Mouse (Mus musculus) intestine, embryonic 14.5 days (tissue): ENCODE results near the gene Angpt4. TPM values are rescaled to one million over a fixed set of nuclear protein-coding genes. Genes with fewer than 3 reads are reported as not detected.

ENCODE experiments used
- ATAC-seq: fragments of 200-750 bp; cut with Nextera tagmentation; replicated peaks from 2 replicates; pipeline ENCODE4 v1.8.0; 2017; ENCODE audit warnings: low read depth, moderate number of reproducible peaks, moderate TSS enrichment, moderate library complexity; ENCODE audit not compliant: low FRiP score, low TSS enrichment
- DNase-seq: peaks from one replicate; pipeline ENCODE4 v3.0.0-alpha.2; 2018; ENCODE audit warnings: low spot score
- H3K27ac ChIP-seq: fragments of 300-500 bp; sonication (generic); 2 replicates; pipeline ENCODE4 v1.5.1; 2014; ENCODE audit warnings: low read depth, mild to moderate bottlenecking, control low read depth
- H3K27me3 ChIP-seq: fragments of 300-500 bp; sonication (generic); replicated peaks from 2 replicates; pipeline ENCODE4 v1.6.1; 2014; ENCODE audit warnings: low read length, control low read depth; ENCODE audit not compliant: control insufficient read depth, insufficient read depth
- H3K36me3 ChIP-seq: fragments of 300-500 bp; sonication (generic); 2 replicates; pipeline ENCODE4 v1.6.1; 2014; ENCODE audit warnings: low read length, control low read depth; ENCODE audit not compliant: control insufficient read depth, insufficient read depth
- H3K4me1 ChIP-seq: fragments of 300-500 bp; sonication (generic); replicated peaks from 2 replicates; pipeline ENCODE4 v1.6.1; 2014; ENCODE audit warnings: low read length, control low read depth, mixed read lengths; ENCODE audit not compliant: control insufficient read depth, insufficient read depth
- H3K4me2 ChIP-seq: fragments of 300-500 bp; sonication (generic); 2 replicates; pipeline ENCODE4 v1.6.1; 2014; ENCODE audit warnings: low read length
- H3K4me3 ChIP-seq: fragments of 300-500 bp; sonication (generic); 2 replicates; pipeline ENCODE4 v1.5.1; 2014; ENCODE audit warnings: low read depth, low read length, control low read depth, mixed read lengths
- H3K9ac ChIP-seq: fragments of 300-500 bp; sonication (generic); 2 replicates; pipeline ENCODE4 v1.6.1; 2014; ENCODE audit warnings: mild to moderate bottlenecking, low read length
- H3K9me3 ChIP-seq: fragments of 300-500 bp; sonication (generic); 2 replicates; pipeline ENCODE4 v1.6.1; 2016; ENCODE audit warnings: low read length, control low read depth; ENCODE audit not compliant: control insufficient read depth
- WGBS: fragments of 180-500 bp; shearing (Covaris S2); extraction: QIAGEN DNeasy Blood & Tissue Kit; methylation state at CpG from one replicate; pipeline ENCODE4 v1.1.7; 2014; 5-methylcytosine and 5-hydroxymethylcytosine counted together
- polyA plus RNA-seq: library from polyadenylated mRNA; unstranded; fragments of >200 nt; fragmentation: Nextera tagmentation; extraction: Ambion mirVana; gene quantifications from 2 replicates; pipeline ENCODE4 v1.2.1, GENCODE M21; 2014

The Angpt4 gene
- 1.2 and 1.3 TPM in 2 replicates for polyA plus RNA-seq

DNA sequence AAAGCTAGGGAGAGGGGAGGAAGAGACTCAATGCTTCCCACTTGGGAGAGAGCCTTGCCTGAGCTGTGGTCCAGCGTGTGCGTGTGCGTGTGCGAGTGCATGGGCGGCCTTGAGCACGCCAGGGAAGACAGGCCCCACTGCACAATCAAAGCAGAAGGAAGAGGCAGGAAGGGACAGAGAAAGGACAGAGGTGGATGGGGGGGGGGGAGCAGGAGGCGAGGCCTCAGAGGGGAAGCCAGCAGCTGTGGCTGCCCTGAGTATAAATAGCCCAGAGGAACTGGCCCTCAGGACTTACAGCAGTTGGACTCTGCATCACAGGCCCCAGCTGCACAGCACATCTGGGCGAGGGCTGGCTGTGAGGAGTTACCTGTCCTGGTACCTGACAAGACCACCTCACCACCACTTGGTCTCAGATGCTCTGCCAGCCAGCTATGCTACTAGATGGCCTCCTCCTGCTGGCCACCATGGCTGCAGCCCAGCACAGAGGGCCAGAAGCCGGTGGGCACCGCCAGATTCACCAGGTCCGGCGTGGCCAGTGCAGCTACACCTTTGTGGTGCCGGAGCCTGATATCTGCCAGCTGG, at the start of gene Angpt4:
Gene Angpt4, plus strand, starts transcription at position 292 of the 582 bp plus-strand sequence.
- Histone ChIP-seq H3K4me3 (no peak within 1 kb of the TSS), H3K4me1 (peaks cover 12% of the 10 kb centered on the region), H3K9me3 (no peaks in the 10 kb centered on the region), H3K4me2 (no peak within 1 kb of the TSS), H3K9ac (no peak within 1 kb of the TSS), H3K27ac (peak within 1 kb of the TSS; percentile 62; the same call in 1 of the 2 replicates), H3K36me3 (no peaks in the 10 kb centered on the region), H3K27me3 (no peaks in the 10 kb centered on the region)
- DNase-seq = no peak
- 56% methylated on average over 12 of the region's 13 CpGs for WGBS
- ATAC-seq = no peak

DNA sequence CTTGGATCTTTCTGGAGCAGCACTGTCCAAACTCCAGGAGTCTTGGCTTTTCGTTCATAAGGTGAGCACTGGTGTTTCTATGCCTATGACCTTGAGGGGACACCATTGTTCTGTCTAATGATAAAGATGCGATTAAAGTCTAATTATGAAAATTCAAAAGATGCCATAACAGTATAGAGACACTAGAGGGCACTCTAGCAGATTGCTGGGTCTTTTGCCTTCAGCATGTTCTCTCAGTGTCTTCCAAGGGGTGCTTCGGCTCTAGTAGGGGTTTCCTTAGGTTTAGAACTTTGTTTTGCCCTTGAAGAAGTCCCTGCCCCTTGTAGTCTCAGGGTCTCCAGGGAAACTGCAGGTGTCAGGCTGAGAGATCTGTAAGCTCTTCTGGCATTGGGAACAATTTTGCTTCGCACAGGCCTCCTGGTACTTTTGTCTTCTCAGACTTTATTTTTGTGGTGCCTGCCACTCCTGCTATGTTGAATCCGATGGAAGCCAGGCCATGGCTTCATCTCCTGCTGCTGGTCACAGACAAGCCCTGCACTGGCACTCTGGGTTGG, 48.7 kb upstream of the Angpt4 start:
- Histone ChIP-seq H3K4me3 (no peak overlapping the region), H3K27me3 (no peaks in the 10 kb centered on the region), H3K9me3 (no peaks in the 10 kb centered on the region), H3K4me1 (no peaks in the 10 kb centered on the region), H3K27ac (no peak overlapping the region), H3K9ac (no peak overlapping the region), H3K36me3 (no peaks in the 10 kb centered on the region), H3K4me2 (no peak overlapping the region)
- WGBS = 57% methylated on average over 5 of the region's 5 CpGs
- no peak for DNase-seq
- ATAC-seq = no peak

DNA sequence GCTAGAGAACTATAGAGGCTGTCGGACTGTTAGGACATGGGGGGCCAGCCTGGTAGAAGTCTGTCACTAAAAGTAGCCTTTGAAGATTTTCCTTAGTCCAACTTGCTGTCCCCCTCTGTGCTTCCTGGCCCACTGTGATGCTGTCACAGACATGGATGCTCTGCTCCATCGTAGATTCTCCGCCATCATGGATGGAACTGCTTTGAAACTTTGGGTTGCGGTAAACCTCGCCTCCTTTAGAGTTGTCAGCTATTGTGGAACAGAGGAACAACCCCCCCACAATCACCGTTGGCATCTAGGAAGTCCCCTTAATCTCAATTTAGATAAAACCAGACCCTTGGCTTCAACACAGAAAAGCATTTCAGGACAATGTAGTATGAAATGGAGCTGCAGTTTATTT, 46.1 kb upstream of the Angpt4 start:
- H3K4me2 ChIP-seq = no peak overlapping the region
- DNase-seq (no peak), ATAC-seq (no peak)
- H3K27ac ChIP-seq = no peak overlapping the region
- H3K36me3 ChIP-seq = no peaks in the 10 kb centered on the region
- H3K9me3 ChIP-seq = no peaks in the 10 kb centered on the region
- H3K27me3 ChIP-seq = no peaks in the 10 kb centered on the region
- H3K4me3 ChIP-seq = no peak overlapping the region
- no peak overlapping the region for H3K9ac ChIP-seq
- no peaks in the 10 kb centered on the region for H3K4me1 ChIP-seq
- WGBS = 91% methylated on average over 6 of the region's 6 CpGs

DNA sequence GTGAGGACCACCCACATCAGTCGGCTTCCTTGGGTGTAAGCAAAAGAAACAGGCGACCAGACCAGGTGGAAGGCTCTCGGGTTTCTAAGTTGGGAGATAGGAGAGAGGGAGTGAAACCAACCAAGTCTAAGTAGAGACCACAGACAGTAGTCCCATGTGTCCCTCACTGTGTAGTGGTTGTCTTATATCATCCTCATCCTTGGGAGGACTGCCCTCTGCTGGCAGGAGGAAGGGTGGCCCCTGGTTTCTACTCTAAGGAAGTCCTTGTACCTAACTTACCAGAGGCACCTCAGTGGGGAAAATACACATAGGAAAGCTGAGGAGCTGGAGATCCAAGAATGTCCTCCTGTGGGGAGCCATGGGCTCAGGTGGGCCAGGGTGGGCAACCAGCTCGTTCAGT, 44.5 kb upstream of the Angpt4 start:
- Histone ChIP-seq H3K27ac (no peak overlapping the region), H3K27me3 (no peaks in the 10 kb centered on the region), H3K4me2 (no peak overlapping the region), H3K9me3 (no peaks in the 10 kb centered on the region), H3K36me3 (no peaks in the 10 kb centered on the region), H3K4me1 (no peaks in the 10 kb centered on the region), H3K4me3 (no peak overlapping the region), H3K9ac (no peak overlapping the region)
- no peak for DNase-seq
- ATAC-seq = 0 out of 2 replicates have a peak, but pooled peaks have one; percentile 48
- 37% methylated on average over 4 of the region's 4 CpGs for WGBS

DNA sequence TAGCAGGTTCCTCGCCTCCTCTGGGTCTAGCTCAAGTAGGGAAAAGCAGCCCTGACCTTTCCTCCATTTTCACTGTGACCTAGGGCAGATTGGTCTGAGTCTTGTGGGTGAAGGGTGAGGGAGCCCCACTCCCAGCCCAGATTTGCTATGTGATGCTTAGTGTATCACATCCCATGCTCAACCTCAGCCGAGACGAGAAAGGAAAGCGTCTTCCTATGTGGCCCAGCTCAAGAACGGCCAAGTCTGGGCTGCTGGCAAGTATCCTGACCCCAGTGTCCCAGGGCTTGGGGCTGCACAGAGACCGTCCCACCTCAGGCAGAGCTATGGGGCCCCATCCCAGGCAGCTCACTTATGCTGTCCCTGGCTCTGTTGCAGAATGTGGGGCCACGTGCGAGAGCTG, 42.8 kb upstream of the Angpt4 start:
- WGBS = 76% methylated on average over 8 of the region's 8 CpGs
- Histone ChIP-seq H3K4me1 (no peaks in the 10 kb centered on the region), H3K4me3 (no peak overlapping the region), H3K9ac (no peak overlapping the region), H3K27me3 (no peaks in the 10 kb centered on the region), H3K4me2 (no peak overlapping the region), H3K9me3 (no peaks in the 10 kb centered on the region), H3K27ac (no peak overlapping the region), H3K36me3 (no peaks in the 10 kb centered on the region)
- no peak for DNase-seq
- no peak for ATAC-seq

DNA sequence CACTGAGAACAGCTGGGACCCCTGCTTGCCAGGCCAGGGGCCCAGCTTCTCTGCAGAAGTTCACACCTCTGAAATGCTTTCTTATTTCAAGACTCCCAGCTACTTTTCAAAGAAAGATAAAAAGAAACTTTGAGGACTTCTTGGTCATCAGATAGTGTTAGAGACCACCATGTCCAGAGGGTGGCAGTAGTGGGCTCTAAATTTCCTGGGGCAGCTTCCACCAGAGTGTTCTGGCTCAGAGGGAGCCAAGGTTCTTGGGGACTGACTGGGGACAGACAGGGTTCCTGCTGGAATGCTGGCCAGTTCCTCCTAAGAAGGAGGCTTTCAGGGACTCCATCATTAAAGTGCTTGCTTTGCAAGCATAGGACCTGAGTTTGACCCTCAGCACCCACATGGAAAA, 36.5 kb upstream of the Angpt4 start:
- no peaks in the 10 kb centered on the region for H3K27me3 ChIP-seq
- H3K9ac ChIP-seq = no peak overlapping the region
- no peak overlapping the region for H3K4me3 ChIP-seq
- no peak for DNase-seq
- H3K36me3 ChIP-seq = no peaks in the 10 kb centered on the region
- H3K4me1 ChIP-seq = no peaks in the 10 kb centered on the region
- H3K27ac ChIP-seq = no peak overlapping the region
- no peak overlapping the region for H3K4me2 ChIP-seq
- no peak for ATAC-seq
- no peaks in the 10 kb centered on the region for H3K9me3 ChIP-seq

DNA sequence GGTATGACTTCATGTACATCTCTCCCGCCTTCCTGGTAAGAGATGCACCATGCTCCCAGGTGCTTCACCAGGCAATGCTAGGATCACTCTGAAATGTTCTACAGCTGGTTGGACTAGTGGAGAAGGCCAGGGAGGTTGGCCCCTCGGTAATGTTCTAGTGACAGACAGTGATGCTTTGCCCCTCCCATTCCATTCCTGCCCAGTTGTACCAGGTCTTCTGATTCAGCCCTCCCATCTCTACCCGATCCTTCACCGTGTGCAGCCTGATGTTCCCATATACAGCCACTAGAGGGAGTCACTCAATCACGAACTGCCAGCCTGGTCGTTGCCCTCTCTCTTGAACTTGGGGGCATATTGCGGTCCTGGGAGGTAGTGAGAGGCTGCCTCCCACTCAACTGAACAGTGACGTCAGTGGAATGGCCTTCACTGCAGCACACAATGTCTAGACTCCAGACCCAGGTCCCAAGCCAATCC, 35.0 kb upstream of the Angpt4 start:
- DNase-seq (peak; percentile 79), ATAC-seq (peak; percentile 77)
- 13% methylated on average over 8 of the region's 8 CpGs for WGBS
- Histone ChIP-seq H3K9ac (no peak overlapping the region), H3K27ac (no peak overlapping the region), H3K4me1 (no peaks in the 10 kb centered on the region), H3K4me2 (no peak overlapping the region), H3K4me3 (no peak overlapping the region), H3K36me3 (no peaks in the 10 kb centered on the region), H3K27me3 (no peaks in the 10 kb centered on the region), H3K9me3 (no peaks in the 10 kb centered on the region)

DNA sequence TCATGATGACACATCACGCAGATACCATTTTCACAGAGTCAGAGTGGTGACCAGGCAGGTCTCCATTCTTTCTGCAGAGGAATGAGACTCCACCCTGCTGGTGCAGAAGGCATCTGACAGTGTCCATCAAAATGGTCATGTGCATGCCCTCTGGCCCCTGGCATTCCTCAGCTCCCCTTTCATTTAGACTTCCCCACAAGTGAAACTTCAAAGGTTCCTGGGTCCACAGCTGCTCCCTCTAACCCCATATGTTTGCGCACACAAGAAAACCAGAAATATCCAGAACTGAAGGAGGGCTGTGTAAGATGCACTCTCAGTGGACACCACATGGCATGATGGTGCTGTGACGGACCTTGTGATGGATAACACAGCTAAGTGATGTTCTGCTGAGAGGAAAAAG, 32.4 kb upstream of the Angpt4 start:
- no peak overlapping the region for H3K4me2 ChIP-seq
- no peak overlapping the region for H3K4me3 ChIP-seq
- H3K9me3 ChIP-seq = no peaks in the 10 kb centered on the region
- H3K27ac ChIP-seq = no peak overlapping the region
- WGBS = 76% methylated on average over 3 of the region's 3 CpGs
- H3K9ac ChIP-seq = no peak overlapping the region
- DNase-seq (no peak), ATAC-seq (no peak)
- H3K4me1 ChIP-seq = no peaks in the 10 kb centered on the region
- no peaks in the 10 kb centered on the region for H3K36me3 ChIP-seq
- no peaks in the 10 kb centered on the region for H3K27me3 ChIP-seq

DNA sequence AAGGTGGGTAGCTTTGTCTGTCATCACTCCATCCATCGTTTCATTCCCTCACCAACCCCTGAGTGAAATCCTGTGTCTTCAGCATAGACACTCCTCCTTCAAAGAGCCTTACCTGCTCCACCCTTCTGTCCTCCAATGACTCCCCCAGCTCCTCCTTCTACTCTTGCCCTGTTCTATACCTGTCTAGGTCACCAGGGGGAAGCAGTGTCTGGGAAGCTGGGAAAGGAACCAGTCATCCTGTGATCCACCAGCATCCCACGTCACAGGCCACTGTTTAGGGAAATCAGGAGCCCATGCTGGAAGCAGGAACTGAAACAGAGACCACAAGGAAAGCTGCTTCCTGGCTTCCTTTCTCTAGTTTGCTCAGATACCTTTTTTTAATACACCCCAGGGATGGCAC, 31.2 kb upstream of the Angpt4 start:
- Histone ChIP-seq H3K36me3 (no peaks in the 10 kb centered on the region), H3K9ac (no peak overlapping the region), H3K9me3 (no peaks in the 10 kb centered on the region), H3K27me3 (no peaks in the 10 kb centered on the region), H3K4me3 (no peak overlapping the region), H3K27ac (no peak overlapping the region), H3K4me2 (no peak overlapping the region), H3K4me1 (no peaks in the 10 kb centered on the region)
- DNase-seq = no peak
- 50% methylated on average over 2 of the region's 2 CpGs for WGBS
- no peak for ATAC-seq
